Mouse (Mus musculus): ENCODE results near the gene Slc26a1. TPM values are rescaled to one million over a fixed set of nuclear protein-coding genes. Genes with fewer than 3 reads are reported as not detected.

The Slc26a1 gene
- polyA plus RNA-seq, 1 experiment from 2014 or later: 2.2 TPM

- peaks cover 32% of the 10 kb centered on the region for H3K4me1 ChIP-seq (replicated peaks)
- peak within 1 kb of the TSS; percentile 93 for H3K9ac ChIP-seq
- no peaks in the 10 kb centered on the region for H3K27me3 ChIP-seq
- peak; percentile 97 for ATAC-seq (ENCODE audit: low read depth)
- WGBS: under 1% methylated on average over 58 of the region's 58 CpGs
- no peaks in the 10 kb centered on the region for H3K9me3 ChIP-seq
- peak within 1 kb of the TSS; percentile 96 for H3K4me2 ChIP-seq
- peak within 1 kb of the TSS; percentile 93 for H3K27ac ChIP-seq (replicated peaks)
- peak within 1 kb of the TSS; percentile 71 for H3K4me3 ChIP-seq
- H3K36me3 ChIP-seq: no peaks in the 10 kb centered on the region
Observed at GRCm38 (mm10) chr5:108629634-108630483, 45.5 kb downstream of the Slc26a1 start, which contains the start of the genes Gak and Tmem175. Gene Gak, minus strand, starts transcription at chr5:108629755. Gene Tmem175, plus strand, starts transcription at chr5:108629770.

- H3K27me3 ChIP-seq: no peaks in the 10 kb centered on the region
- peak overlapping the region; percentile 93 for H3K9ac ChIP-seq
- H3K4me3 ChIP-seq: peak overlapping the region; percentile 71
- peak; percentile 90 for ATAC-seq (ENCODE audit: low read depth)
- no peaks in the 10 kb centered on the region for H3K9me3 ChIP-seq
- H3K4me1 ChIP-seq (replicated peaks): peaks cover 32% of the 10 kb centered on the region
- peaks cover 6% of the 10 kb centered on the region for H3K36me3 ChIP-seq
- H3K27ac ChIP-seq (replicated peaks): peak overlapping the region; percentile 93
- H3K4me2 ChIP-seq: peak overlapping the region; percentile 96
- WGBS: 1% methylated on average over 32 of the region's 32 CpGs
Observed at GRCm38 (mm10) chr5:108628891-108629633, 46.3 kb downstream of the Slc26a1 start.

- Histone ChIP-seq H3K4me1 (replicated peaks) (peaks cover 32% of the 10 kb centered on the region), H3K36me3 (peaks cover 34% of the 10 kb centered on the region), H3K27ac (replicated peaks) (no peak overlapping the region), H3K4me2 (no peak overlapping the region), H3K9ac (no peak overlapping the region), H3K27me3 (no peaks in the 10 kb centered on the region), H3K9me3 (no peaks in the 10 kb centered on the region), H3K4me3 (no peak overlapping the region)
- no peak for ATAC-seq (ENCODE audit: low read depth)
- 87% methylated on average over 4 of the region's 4 CpGs for WGBS
Observed at GRCm38 (mm10) chr5:108626050-108626660, 49.2 kb downstream of the Slc26a1 start.

GRCm38 (mm10) chr5:108621870-108622269 lies 53.5 kb downstream of the Slc26a1 start:
- no peak for ATAC-seq (ENCODE audit: low read depth)

More at GRCm38 (mm10) chr5:108621870-108622269, 53.5 kb downstream of the Slc26a1 start:
- H3K27ac ChIP-seq (replicated peaks): no peak overlapping the region
- WGBS: 88% methylated on average over 2 of the region's 2 CpGs
- no peak overlapping the region for H3K4me2 ChIP-seq
- H3K4me3 ChIP-seq: no peak overlapping the region
- no peak overlapping the region for H3K9ac ChIP-seq
- H3K9me3 ChIP-seq: no peaks in the 10 kb centered on the region
- peaks cover 3% of the 10 kb centered on the region; the same call in 1 of the 2 replicates for H3K4me1 ChIP-seq (replicated peaks)
- no peaks in the 10 kb centered on the region for H3K27me3 ChIP-seq
- H3K36me3 ChIP-seq: peaks cover 59% of the 10 kb centered on the region

Other genes starting within 250 kb of the Slc26a1 start
- 419 and 442 TPM in 2 replicates for gene Atp5k, start 241.1 kb downstream of the Slc26a1 start, polyA plus RNA-seq (2015; fragmentation: Nextera tagmentation; extraction: Ambion mirVana)
- gene Mfsd7a, start 226.7 kb downstream of the Slc26a1 start, polyA plus RNA-seq (2015; fragmentation: Nextera tagmentation; extraction: Ambion mirVana): 0.20 TPM in 1 of 2 replicates, not detected in the other
- 27.1 and 32.4 TPM in 2 replicates for gene Pcgf3, start 214.3 kb downstream of the Slc26a1 start, polyA plus RNA-seq (2015; fragmentation: Nextera tagmentation; extraction: Ambion mirVana)
- 117 and 120 TPM in 2 replicates for gene Cplx1, start 125.5 kb downstream of the Slc26a1 start, polyA plus RNA-seq (2015; fragmentation: Nextera tagmentation; extraction: Ambion mirVana)
- gene Gak, start 45.8 kb downstream of the Slc26a1 start, polyA plus RNA-seq (2015; fragmentation: Nextera tagmentation; extraction: Ambion mirVana): 51.0 and 53.8 TPM in 2 replicates
- 20.4 and 21.0 TPM in 2 replicates for gene Tmem175, start 45.8 kb downstream of the Slc26a1 start, polyA plus RNA-seq (2015; fragmentation: Nextera tagmentation; extraction: Ambion mirVana)
- gene Idua, start 15.2 kb downstream of the Slc26a1 start, polyA plus RNA-seq (2015; fragmentation: Nextera tagmentation; extraction: Ambion mirVana): 8.3 and 9.2 TPM in 2 replicates
- 19.5 and 20.6 TPM in 2 replicates for gene Dgkq, start 5.9 kb downstream of the Slc26a1 start, polyA plus RNA-seq (2015; fragmentation: Nextera tagmentation; extraction: Ambion mirVana)
- gene Fgfrl1, start 16.8 kb upstream of the Slc26a1 start, polyA plus RNA-seq (2015; fragmentation: Nextera tagmentation; extraction: Ambion mirVana): 6.9 and 7.7 TPM in 2 replicates
- not detected in 2 replicates for gene Rnf212, start 99.4 kb upstream of the Slc26a1 start, polyA plus RNA-seq (2015; fragmentation: Nextera tagmentation; extraction: Ambion mirVana)
- gene Tmed11, start 119.8 kb upstream of the Slc26a1 start, polyA plus RNA-seq (2015; fragmentation: Nextera tagmentation; extraction: Ambion mirVana): not detected in 2 replicates
- not detected in 2 replicates for gene Vmn2r8, start 133.3 kb upstream of the Slc26a1 start, polyA plus RNA-seq (2015; fragmentation: Nextera tagmentation; extraction: Ambion mirVana)
- gene Vmn2r9, start 177.0 kb upstream of the Slc26a1 start, polyA plus RNA-seq (2015; fragmentation: Nextera tagmentation; extraction: Ambion mirVana): not detected in 2 replicates

All from neural tube, embryonic 13.5 days (tissue).